Mouse (Mus musculus) bone marrow macrophage, adult 2 months (primary cell): ENCODE results near the gene Slc10a3.

Source experiments
- CTCF ChIP-seq: IDR thresholded peaks from 2 replicates; pipeline ENCODE4 v1.5.1; 2012; ENCODE audit warnings: low read depth, mild to moderate bottlenecking, low read length, moderate library complexity
- POLR2A ChIP-seq: IDR thresholded peaks from 2 replicates; pipeline ENCODE4 v1.6.1; 2012; ENCODE audit warnings: mild to moderate bottlenecking, low read depth, low read length, borderline replicate concordance

DNA sequence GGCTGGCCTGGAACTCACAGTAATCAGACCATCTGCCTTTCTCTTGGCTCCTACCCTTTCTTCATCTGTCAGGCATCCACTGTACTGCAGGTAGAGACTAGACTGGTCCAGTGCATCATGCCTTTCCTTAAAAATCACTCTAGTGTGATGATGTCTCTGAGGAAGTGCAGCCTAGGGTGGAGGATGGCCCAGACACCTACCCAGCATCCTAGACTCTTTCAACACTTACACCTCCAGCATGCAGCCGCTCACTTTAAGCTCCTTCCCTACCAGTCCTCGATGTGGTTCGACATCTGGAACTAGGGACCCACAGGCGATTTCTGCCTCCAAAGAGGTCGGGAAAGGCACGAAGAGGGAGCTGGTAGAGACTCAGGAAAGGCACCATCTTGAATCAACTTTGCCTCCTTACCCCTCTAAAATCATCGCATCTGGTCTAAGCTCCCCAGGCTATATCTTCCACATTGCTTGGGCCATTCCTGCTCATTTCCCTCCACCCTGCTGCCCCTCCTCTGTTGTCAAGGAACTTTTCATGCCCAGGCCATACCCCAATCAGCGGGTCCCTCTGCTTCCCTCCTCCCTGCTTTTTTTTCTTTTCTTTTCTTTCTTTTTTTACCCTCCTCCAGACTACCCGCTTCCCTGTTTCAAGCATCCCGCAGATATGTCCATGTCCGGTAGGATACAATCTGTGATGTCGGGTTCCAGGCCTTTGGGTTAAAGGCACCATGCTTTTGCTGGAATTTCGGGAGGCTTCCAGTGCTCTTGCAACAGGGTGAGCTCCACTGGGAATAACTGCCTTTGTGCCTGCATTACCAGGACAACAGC lies 20.3 kb downstream of the Slc10a3 start:
- no peak for TF ChIP-seq CTCF
- TF ChIP-seq POLR2A = no peak
